Mouse (Mus musculus) erythroblast, embryonic 14.5 days (primary cell): ENCODE measurements at regions not wholly inside any gene's neighbourhood (a gene's known extent, or its start where the extent isn't known, plus 50 kb on each side); places are given as distances from the start of the nearest gene placed in this dataset.

Source experiments
- GATA1 ChIP-seq: IDR thresholded peaks from 2 replicates; pipeline ENCODE4 v1.6.1; 2012; ENCODE audit warnings: low read length, inconsistent platforms, mixed read lengths
- TAL1 ChIP-seq: IDR thresholded peaks from 3 replicates; pipeline ENCODE4 v1.6.1; 2012; ENCODE audit warnings: low read length, inconsistent platforms, mixed read lengths

DNA sequence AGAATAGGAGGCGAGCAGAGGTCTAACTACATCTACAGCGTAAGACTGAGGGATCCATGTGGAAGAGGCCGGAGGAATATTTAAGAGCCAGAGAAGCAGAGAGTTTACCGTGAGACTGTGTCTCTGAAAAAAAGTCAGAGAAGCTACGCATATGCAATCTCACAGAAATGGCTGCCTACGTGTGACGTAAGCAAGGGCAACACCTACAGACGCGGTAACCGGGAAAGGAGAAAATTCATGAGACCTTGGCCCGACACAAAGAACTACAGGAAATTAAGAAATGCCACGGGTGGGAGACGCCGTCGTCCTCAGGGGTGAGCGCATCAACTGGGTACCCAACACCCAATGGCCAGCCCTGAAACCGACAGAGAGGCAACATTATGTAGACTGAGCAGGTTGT lies 151.3 kb upstream of the Plcz1 start:
- TF ChIP-seq GATA1 (no peak), TAL1 (no peak)
